Mouse (Mus musculus) liver, adult 2 months (tissue): Measurements from ENCODE around the gene Fam71a. TPM values are rescaled to one million over a fixed set of nuclear protein-coding genes. Genes with fewer than 3 reads are reported as not detected.

Source experiments
- DNase-seq: peaks from one replicate; pipeline ENCODE4 v3.0.0-alpha.2; 2011; ENCODE audit warnings: low read depth, low spot score; ENCODE audit errors: extremely low read depth
- H3K27ac ChIP-seq: fragments of 200-500 bp; replicated peaks from 2 replicates; pipeline ENCODE4 v1.5.1; 2012; ENCODE audit warnings: low read depth, mild to moderate bottlenecking, control low read depth, inconsistent platforms, low read length; ENCODE audit not compliant: insufficient read depth
- H3K27me3 ChIP-seq: fragments of 200-500 bp; 2 replicates; pipeline ENCODE4 v1.6.1; 2012; ENCODE audit warnings: mild to moderate bottlenecking, moderate library complexity, low read length, inconsistent platforms; ENCODE audit not compliant: control insufficient read depth, insufficient read depth
- H3K36me3 ChIP-seq: fragments of 200-500 bp; 2 replicates; pipeline ENCODE4 v1.6.1; 2012; ENCODE audit warnings: low read length, inconsistent platforms; ENCODE audit not compliant: control insufficient read depth, insufficient read depth
- H3K4me1 ChIP-seq: fragments of 200-500 bp; 2 replicates; pipeline ENCODE4 v1.6.1; 2011; ENCODE audit warnings: low read length; ENCODE audit not compliant: control insufficient read depth, insufficient read depth
- H3K4me3 ChIP-seq: fragments of 200-500 bp; 2 replicates; pipeline ENCODE4 v1.5.1; 2011; ENCODE audit warnings: low read depth, mild to moderate bottlenecking, control low read depth, low read length, moderate library complexity; ENCODE audit not compliant: insufficient read depth
- H3K79me2 ChIP-seq: fragments of 200-500 bp; 2 replicates; pipeline ENCODE4 v1.6.1; 2012; ENCODE audit warnings: inconsistent platforms, mild to moderate bottlenecking, low read length, moderate library complexity; ENCODE audit not compliant: control insufficient read depth, insufficient read depth
- H3K9ac ChIP-seq: fragments of 200-500 bp; 2 replicates; pipeline ENCODE4 v1.6.1; 2012; ENCODE audit warnings: low read depth, mild to moderate bottlenecking, control low read depth, inconsistent platforms, low read length
- CTCF ChIP-seq: fragments of 200-500 bp; IDR thresholded peaks from 2 replicates; pipeline ENCODE4 v1.5.1; 2011; ENCODE audit warnings: low read depth, low read length, control low read depth
- POLR2A ChIP-seq: fragments of 200-500 bp; IDR thresholded peaks from 2 replicates; pipeline ENCODE4 v1.6.1; 2011; ENCODE audit warnings: low read length, control low read depth; ENCODE audit not compliant: insufficient read depth; ENCODE audit errors: extremely low read depth
- WGBS: fragments of 180-500 bp; shearing (Covaris S2); methylation state at CpG from one replicate; pipeline ENCODE4 v1.1.7; 2018; 5-methylcytosine and 5-hydroxymethylcytosine counted together
- polyA plus RNA-seq: library from polyadenylated mRNA; depleted of rRNA; stranded (reverse); fragments of >200 nt; gene quantifications from 2 replicates; pipeline ENCODE4 v1.2.3, GENCODE M21; 2012; rRNA removed
- total RNA-seq: library from RNA; depleted of rRNA; stranded (reverse); fragments of >200 nt; gene quantifications from 2 replicates; pipeline ENCODE4 v1.2.3, GENCODE M21; 2014; rRNA removed

Fam71a gene
- total RNA-seq (not detected in 2 replicates), polyA plus RNA-seq (not detected in 2 replicates)

DNA sequence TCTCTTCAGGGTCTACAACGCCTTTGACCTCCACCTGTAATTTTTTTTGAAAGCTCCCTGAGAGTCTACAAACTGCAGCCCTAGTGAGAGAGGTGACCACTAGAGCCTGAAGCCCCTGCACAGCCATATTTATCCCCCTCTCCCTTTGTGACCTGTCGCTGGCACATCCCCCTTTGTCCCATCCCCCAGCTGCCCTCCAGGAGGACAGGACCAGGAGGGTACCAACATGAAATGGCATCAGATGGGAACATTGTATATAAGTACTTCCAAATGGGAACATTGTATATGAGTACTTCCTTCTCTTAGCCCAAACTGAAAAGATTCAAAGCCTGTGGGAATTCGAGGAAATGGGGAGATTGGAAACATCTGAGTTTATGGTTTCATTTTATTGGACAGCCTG is at the start of gene Fam71a:
Fam71a (minus strand) TSS at position 101 of the 400 bp plus-strand sequence.
- Histone ChIP-seq H3K79me2 (no peaks in the 10 kb centered on the region), H3K36me3 (no peaks in the 10 kb centered on the region)
- WGBS: 86% methylated on average over 3 of the region's 3 CpGs

DNA sequence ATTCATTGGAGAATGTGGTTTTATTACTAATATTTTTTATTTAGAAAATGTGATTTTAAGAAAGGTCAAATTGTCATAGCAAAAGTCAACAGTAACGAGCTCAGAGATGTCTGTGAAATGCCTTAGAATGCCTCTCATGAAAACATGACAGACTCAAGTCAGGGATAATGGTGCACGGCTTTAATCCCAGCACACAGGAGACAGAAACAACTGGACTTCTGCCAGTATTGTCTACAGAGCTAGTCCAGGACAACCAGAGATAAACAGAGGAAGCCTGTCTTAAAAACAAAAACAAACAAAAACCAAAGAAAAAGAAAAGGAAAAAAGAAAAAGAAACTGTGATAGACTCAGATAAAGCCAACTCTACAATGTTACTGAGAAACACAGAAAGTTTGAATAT is 46.5 kb upstream of the Fam71a start:
- TF ChIP-seq CTCF (no peak), POLR2A (no peak)
- H3K79me2 ChIP-seq: no peaks in the 10 kb centered on the region
- no peak overlapping the region for H3K9ac ChIP-seq
- H3K27me3 ChIP-seq: no peaks in the 10 kb centered on the region
- H3K4me1 ChIP-seq: no peaks in the 10 kb centered on the region
- H3K27ac ChIP-seq: no peak overlapping the region
- H3K4me3 ChIP-seq: no peak overlapping the region
- WGBS: 76% methylated on average over 2 of the region's 2 CpGs
- no peaks in the 10 kb centered on the region for H3K36me3 ChIP-seq
- no peak for DNase-seq

More for the DNA sequence above, at the start of gene Fam71a:
- no peak for DNase-seq
- H3K27me3 ChIP-seq: no peaks in the 10 kb centered on the region
- H3K4me1 ChIP-seq: no peaks in the 10 kb centered on the region
- no peak within 1 kb of the TSS for H3K9ac ChIP-seq
- TF ChIP-seq CTCF (no peak), POLR2A (no peak)
- H3K4me3 ChIP-seq: no peak within 1 kb of the TSS
- H3K27ac ChIP-seq: no peak within 1 kb of the TSS

- no peak overlapping the region for H3K4me3 ChIP-seq
- WGBS: 80% methylated on average over 5 of the region's 5 CpGs
- H3K79me2 ChIP-seq: no peaks in the 10 kb centered on the region
- no peaks in the 10 kb centered on the region for H3K36me3 ChIP-seq
- TF ChIP-seq CTCF (no peak), POLR2A (no peak)
- no peak for DNase-seq
- no peaks in the 10 kb centered on the region for H3K4me1 ChIP-seq
- no peak overlapping the region for H3K9ac ChIP-seq
- no peak overlapping the region for H3K27ac ChIP-seq
- no peaks in the 10 kb centered on the region for H3K27me3 ChIP-seq
Observed at GRCm38 (mm10) chr1:191205791-191206190, 41.2 kb upstream of the Fam71a start.

GRCm38 (mm10) chr1:191204876-191205275 is 40.3 kb upstream of the Fam71a start:
- no peaks in the 10 kb centered on the region for H3K27me3 ChIP-seq
- TF ChIP-seq CTCF (no peak), POLR2A (no peak)
- H3K36me3 ChIP-seq: no peaks in the 10 kb centered on the region
- H3K79me2 ChIP-seq: no peaks in the 10 kb centered on the region
- no peak for DNase-seq
- H3K9ac ChIP-seq: no peak overlapping the region
- 68% methylated on average over 5 of the region's 5 CpGs for WGBS
- H3K27ac ChIP-seq: no peak overlapping the region
- no peak overlapping the region for H3K4me3 ChIP-seq
- no peaks in the 10 kb centered on the region for H3K4me1 ChIP-seq

- 69% methylated on average over 2 of the region's 2 CpGs for WGBS
Observed at GRCm38 (mm10) chr1:191203496-191203895, 38.9 kb upstream of the Fam71a start.

GRCm38 (mm10) chr1:191202208-191202952 is 37.8 kb upstream of the Fam71a start:
- Histone ChIP-seq H3K79me2 (no peaks in the 10 kb centered on the region), H3K27ac (no peak overlapping the region), H3K9ac (no peak overlapping the region), H3K4me3 (no peak overlapping the region), H3K27me3 (no peaks in the 10 kb centered on the region), H3K4me1 (no peaks in the 10 kb centered on the region), H3K36me3 (no peaks in the 10 kb centered on the region)
- TF ChIP-seq POLR2A (no peak), CTCF (peak; percentile 47)
- DNase-seq: no peak
- WGBS: 88% methylated on average over 11 of the region's 11 CpGs

More at GRCm38 (mm10) chr1:191203496-191203895, 38.9 kb upstream of the Fam71a start:
- H3K79me2 ChIP-seq: no peaks in the 10 kb centered on the region
- H3K4me3 ChIP-seq: no peak overlapping the region
- H3K9ac ChIP-seq: no peak overlapping the region
- H3K27me3 ChIP-seq: no peaks in the 10 kb centered on the region
- no peak for TF ChIP-seq POLR2A
- no peak for TF ChIP-seq CTCF
- H3K36me3 ChIP-seq: no peaks in the 10 kb centered on the region
- DNase-seq: no peak
- H3K27ac ChIP-seq: no peak overlapping the region
- H3K4me1 ChIP-seq: no peaks in the 10 kb centered on the region
